Comparison of ENCODE assay signal across 8 mouse cellular contexts in the genomic region with DNA sequence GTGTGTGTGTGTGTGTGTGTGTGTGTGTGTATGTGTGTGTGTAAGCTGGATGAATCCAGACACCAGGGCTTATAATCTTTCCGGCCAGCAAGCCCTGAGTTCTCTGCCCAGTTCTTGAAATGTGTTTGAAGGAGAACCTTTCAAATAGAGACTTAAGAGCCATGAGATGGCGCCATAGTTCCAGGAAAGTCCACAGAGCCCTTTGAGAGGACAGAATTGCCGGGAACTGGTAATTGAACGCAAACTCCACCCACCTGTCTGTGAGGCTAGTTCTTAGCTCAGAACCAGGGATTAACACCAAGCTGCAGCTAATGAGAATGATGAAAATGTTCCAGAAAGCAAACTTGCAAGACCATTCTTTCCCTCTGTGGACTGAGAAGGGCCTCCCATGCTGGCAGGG.
A peak's percentile ranks its signal among the peaks of the same experiment; 100 is the strongest.
DNase-seq lines count a peak whose midpoint lies in the region; ATAC-seq lines count a peak whose summit lies in the region.

No protein-coding gene starts in this region.

- H3K9ac ChIP-seq in kidney, embryonic 15.5 days = no peak overlapping the region
- H3K9ac ChIP-seq in kidney, embryonic 14.5 days (ENCODE audit: low read depth, low read length) = no peak overlapping the region

- 0 out of 2 replicates have a peak, but pooled peaks have one; percentile 12 for ATAC-seq in kidney, embryonic 15.5 days (replicated peaks; ENCODE audit: low FRiP score)
- ATAC-seq in kidney, embryonic 14.5 days (ENCODE audit: low FRiP score, low TSS enrichment) = no peak

- H3K4me2 ChIP-seq in kidney, embryonic 15.5 days = no peak overlapping the region
- H3K4me2 ChIP-seq in kidney, embryonic 14.5 days (replicated peaks; ENCODE audit: low read depth, low read length) = no peak overlapping the region

- H3K9me3 ChIP-seq in kidney, embryonic 15.5 days (replicated peaks) = no peaks in the 10 kb centered on the region
- H3K9me3 ChIP-seq in kidney, embryonic 14.5 days (ENCODE audit: control insufficient read depth, low read length) = no peaks in the 10 kb centered on the region

- 14% methylated on average over 4 of the region's 4 CpGs for WGBS in kidney, embryonic 15.5 days
- 17% methylated on average over 4 of the region's 4 CpGs for WGBS in kidney, embryonic 14.5 days

- peak; percentile 33 for DNase-seq in cerebellum, adult 9-10 months
- DNase-seq in frontal cortex, postnatal 10 days (ENCODE audit: low spot score in 2 of 2) = peak; percentile 24 to 44
- DNase-seq in left cerebral cortex, postnatal 25 days (ENCODE audit: low spot score in 2 of 2) = peak; percentile 59 to 80
- DNase-seq in right cerebral cortex, postnatal 25 days = peak; percentile 52
- DNase-seq in gastrocnemius, adult 8-10 months (ENCODE audit: low spot score in 2 of 2) = no peak
- DNase-seq in gastrocnemius, adult 18-20 months (ENCODE audit: low spot score) = no peak

- no peak overlapping the region for H3K27ac ChIP-seq in kidney, embryonic 15.5 days
- no peak overlapping the region for H3K27ac ChIP-seq in kidney, embryonic 14.5 days (ENCODE audit: low read depth, low read length)

- no peaks in the 10 kb centered on the region for H3K27me3 ChIP-seq in kidney, embryonic 15.5 days
- no peaks in the 10 kb centered on the region for H3K27me3 ChIP-seq in kidney, embryonic 14.5 days (ENCODE audit: control insufficient read depth, insufficient read depth, low read length)

- H3K4me1 ChIP-seq in kidney, embryonic 15.5 days = no peaks in the 10 kb centered on the region
- H3K4me1 ChIP-seq in kidney, embryonic 14.5 days (ENCODE audit: control insufficient read depth, insufficient read depth, low read length) = no peaks in the 10 kb centered on the region

- intact Hi-C loops in left cerebral cortex, postnatal 25 days (cut with DNase I) = loop anchor here (2.0 to 10.0 kb wide), 3 partner anchors 735 to 1240 kb away; a partner anchor contains a TSS

- no peaks in the 10 kb centered on the region for H3K36me3 ChIP-seq in kidney, embryonic 15.5 days
- H3K36me3 ChIP-seq in kidney, embryonic 14.5 days (ENCODE audit: control insufficient read depth, insufficient read depth, low read length) = no peaks in the 10 kb centered on the region

- no peak overlapping the region for H3K4me3 ChIP-seq in kidney, embryonic 15.5 days (replicated peaks)
- no peak overlapping the region for H3K4me3 ChIP-seq in kidney, embryonic 14.5 days (ENCODE audit: low read length)

Comparison
In these comparisons a context has a peak if more than half of its experiments do, and no peak if none do; other contexts are left out.
1. DNase-seq: peak in cerebellum, adult 9-10 months (single experiment), frontal cortex, postnatal 10 days (2 of 2), left cerebral cortex, postnatal 25 days (2 of 2) and right cerebral cortex, postnatal 25 days (single experiment); none in gastrocnemius, adult 8-10 months (0 of 2) and gastrocnemius, adult 18-20 months (single experiment).